Mouse (Mus musculus) spleen, adult 2 months (tissue): ENCODE results near the gene Pgd.

Source experiments
- CTCF ChIP-seq: fragments of 200-500 bp; IDR thresholded peaks from 2 replicates; pipeline ENCODE4 v1.5.1; 2011; ENCODE audit warnings: mild to moderate bottlenecking, inconsistent platforms; ENCODE audit not compliant: insufficient read depth, insufficient read length, insufficient replicate concordance; ENCODE audit errors: extremely low read depth
- POLR2A ChIP-seq: fragments of 200-500 bp; IDR thresholded peaks from 2 replicates; pipeline ENCODE4 v1.6.1; 2011; ENCODE audit warnings: low read depth, low read length, inconsistent platforms

- peak; percentile 88; the same call in 1 of the 2 replicates for TF ChIP-seq CTCF
- TF ChIP-seq POLR2A, result no peak
These were observed 22.1 kb downstream of the Pgd start for GRCm38 (mm10) chr4:149144459-149144858.
